Mouse (Mus musculus) testis, adult 2 months (tissue): ENCODE results near the gene Oscar.

ENCODE experiments used
- CTCF ChIP-seq: fragments of 200-500 bp; IDR thresholded peaks from 2 replicates; pipeline ENCODE4 v1.5.1; 2012; ENCODE audit warnings: low read depth, mild to moderate bottlenecking, inconsistent platforms, low read length, moderate library complexity; ENCODE audit not compliant: control insufficient read depth, insufficient read depth, insufficient replicate concordance
- POLR2A ChIP-seq: fragments of 200-500 bp; IDR thresholded peaks from 2 replicates; pipeline ENCODE4 v1.6.1; 2012; ENCODE audit warnings: low read depth, mild to moderate bottlenecking, inconsistent platforms, low read length, moderate library complexity; ENCODE audit not compliant: control insufficient read depth

- TF ChIP-seq POLR2A: no peak
- no peak for TF ChIP-seq CTCF
Measured at GRCm38 (mm10) chr7:3593855-3594254, 22.1 kb downstream of the Oscar start.
